Mouse (Mus musculus) heart, embryonic 11.5 days (tissue): ENCODE results near the gene Hdac9. TPM values are rescaled to one million over a fixed set of nuclear protein-coding genes. Genes with fewer than 3 reads are reported as not detected.

Source experiments
- ATAC-seq: fragments of 200-750 bp; cut with Nextera tagmentation; replicated peaks from 2 replicates; pipeline ENCODE4 v1.8.0; 2017; ENCODE audit warnings: moderate library complexity; ENCODE audit not compliant: insufficient number of reproducible peaks, low FRiP score, low TSS enrichment
- H3K27ac ChIP-seq: fragments of 300-500 bp; sonication (generic); 2 replicates; pipeline ENCODE4 v1.5.1; 2014; ENCODE audit warnings: mild to moderate bottlenecking, low read depth, low read length
- H3K27me3 ChIP-seq: fragments of 300-500 bp; sonication (generic); 2 replicates; pipeline ENCODE4 v1.6.1; 2014; ENCODE audit warnings: mild to moderate bottlenecking, low read length, mixed read lengths; ENCODE audit not compliant: control insufficient read depth, insufficient read depth
- H3K36me3 ChIP-seq: fragments of 300-500 bp; sonication (generic); 2 replicates; pipeline ENCODE4 v1.6.1; 2014; ENCODE audit warnings: mild to moderate bottlenecking, low read length, moderate library complexity, mixed read lengths; ENCODE audit not compliant: control insufficient read depth, insufficient read depth
- H3K4me1 ChIP-seq: fragments of 300-500 bp; sonication (generic); 2 replicates; pipeline ENCODE4 v1.6.1; 2014; ENCODE audit warnings: low read length; ENCODE audit not compliant: control insufficient read depth, insufficient read depth
- H3K4me2 ChIP-seq: fragments of 300-500 bp; sonication (generic); 2 replicates; pipeline ENCODE4 v1.6.1; 2014; ENCODE audit warnings: mild to moderate bottlenecking, moderate library complexity
- H3K4me3 ChIP-seq: fragments of 300-500 bp; sonication (generic); 2 replicates; pipeline ENCODE4 v1.5.1; 2014; ENCODE audit warnings: low read depth, low read length
- H3K9ac ChIP-seq: fragments of 300-500 bp; sonication (generic); 2 replicates; pipeline ENCODE4 v1.6.1; 2014; ENCODE audit warnings: mild to moderate bottlenecking, low read depth, low read length, moderate library complexity
- H3K9me3 ChIP-seq: fragments of 300-500 bp; sonication (generic); replicated peaks from 2 replicates; pipeline ENCODE4 v1.6.1; 2016; ENCODE audit warnings: low read length; ENCODE audit not compliant: control insufficient read depth
- WGBS: fragments of 180-500 bp; shearing (Covaris S2); extraction: QIAGEN DNeasy Blood & Tissue Kit; methylation state at CpG from one replicate; pipeline ENCODE4 v1.1.7; 2014; ENCODE audit not compliant: insufficient replicate concordance; 5-methylcytosine and 5-hydroxymethylcytosine counted together
- polyA plus RNA-seq: library from polyadenylated mRNA; unstranded; fragments of >200 nt; fragmentation: Nextera tagmentation; extraction: Ambion mirVana; gene quantifications from 2 replicates; pipeline ENCODE4 v1.2.1, GENCODE M21; 2014

The Hdac9 gene
- polyA plus RNA-seq, 1 experiment from 2014 or later = 29.3 TPM

DNA sequence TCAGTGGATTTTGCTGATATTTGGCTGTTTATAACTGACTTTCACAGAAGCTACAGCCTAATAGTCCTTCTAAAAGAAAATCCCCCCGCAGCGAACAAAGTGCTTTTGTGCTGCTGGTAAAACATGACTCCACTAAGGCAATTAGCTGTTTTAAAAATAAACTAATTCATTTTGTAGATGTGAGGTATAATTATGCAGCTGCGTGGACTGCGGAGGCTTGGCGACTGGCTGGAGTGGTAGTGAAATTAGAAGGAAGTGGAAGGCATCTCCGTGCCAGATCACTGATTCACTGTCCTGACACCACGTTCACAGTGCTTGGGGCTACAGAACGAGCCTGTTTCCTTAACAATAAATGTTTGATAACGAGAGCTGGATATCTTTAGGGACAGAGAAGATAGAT is 366.6 kb downstream of the Hdac9 start:
- no peak overlapping the region for H3K27ac ChIP-seq
- H3K9ac ChIP-seq = no peak overlapping the region
- no peak for ATAC-seq
- no peaks in the 10 kb centered on the region for H3K9me3 ChIP-seq
- no peaks in the 10 kb centered on the region for H3K36me3 ChIP-seq
- WGBS = 52% methylated on average over 9 of the region's 9 CpGs
- H3K4me2 ChIP-seq = no peak overlapping the region
- H3K4me1 ChIP-seq = no peaks in the 10 kb centered on the region
- no peaks in the 10 kb centered on the region for H3K27me3 ChIP-seq
- no peak overlapping the region for H3K4me3 ChIP-seq

DNA sequence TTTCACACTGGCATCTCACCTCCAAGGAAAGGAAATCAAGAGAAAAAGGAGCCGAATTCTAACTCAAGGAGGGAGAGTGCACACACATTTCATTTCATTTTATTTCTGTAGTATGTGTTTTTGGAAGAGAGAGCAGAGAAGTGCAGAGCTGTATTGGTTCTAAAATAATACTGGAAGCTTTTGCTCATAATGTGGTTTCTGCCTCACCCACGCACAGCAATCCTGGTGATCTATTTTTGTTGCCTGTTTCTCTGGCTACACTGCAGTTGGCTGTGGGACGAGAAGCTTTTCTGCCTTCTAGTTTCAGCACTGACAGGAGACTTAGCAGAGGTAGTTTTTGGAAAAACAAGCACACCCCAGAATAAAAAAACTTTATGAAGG is 387.7 kb downstream of the Hdac9 start:
- Histone ChIP-seq H3K9ac (no peak overlapping the region), H3K27ac (peak overlapping the region; percentile 92), H3K36me3 (no peaks in the 10 kb centered on the region), H3K4me1 (0 out of 2 replicates have a peak, but pooled peaks cover 4% of the 10 kb centered on the region), H3K27me3 (no peaks in the 10 kb centered on the region), H3K4me2 (peak overlapping the region; percentile 55), H3K9me3 (no peaks in the 10 kb centered on the region), H3K4me3 (no peak overlapping the region)
- WGBS = 21% methylated on average over 3 of the region's 3 CpGs
- no peak for ATAC-seq

DNA sequence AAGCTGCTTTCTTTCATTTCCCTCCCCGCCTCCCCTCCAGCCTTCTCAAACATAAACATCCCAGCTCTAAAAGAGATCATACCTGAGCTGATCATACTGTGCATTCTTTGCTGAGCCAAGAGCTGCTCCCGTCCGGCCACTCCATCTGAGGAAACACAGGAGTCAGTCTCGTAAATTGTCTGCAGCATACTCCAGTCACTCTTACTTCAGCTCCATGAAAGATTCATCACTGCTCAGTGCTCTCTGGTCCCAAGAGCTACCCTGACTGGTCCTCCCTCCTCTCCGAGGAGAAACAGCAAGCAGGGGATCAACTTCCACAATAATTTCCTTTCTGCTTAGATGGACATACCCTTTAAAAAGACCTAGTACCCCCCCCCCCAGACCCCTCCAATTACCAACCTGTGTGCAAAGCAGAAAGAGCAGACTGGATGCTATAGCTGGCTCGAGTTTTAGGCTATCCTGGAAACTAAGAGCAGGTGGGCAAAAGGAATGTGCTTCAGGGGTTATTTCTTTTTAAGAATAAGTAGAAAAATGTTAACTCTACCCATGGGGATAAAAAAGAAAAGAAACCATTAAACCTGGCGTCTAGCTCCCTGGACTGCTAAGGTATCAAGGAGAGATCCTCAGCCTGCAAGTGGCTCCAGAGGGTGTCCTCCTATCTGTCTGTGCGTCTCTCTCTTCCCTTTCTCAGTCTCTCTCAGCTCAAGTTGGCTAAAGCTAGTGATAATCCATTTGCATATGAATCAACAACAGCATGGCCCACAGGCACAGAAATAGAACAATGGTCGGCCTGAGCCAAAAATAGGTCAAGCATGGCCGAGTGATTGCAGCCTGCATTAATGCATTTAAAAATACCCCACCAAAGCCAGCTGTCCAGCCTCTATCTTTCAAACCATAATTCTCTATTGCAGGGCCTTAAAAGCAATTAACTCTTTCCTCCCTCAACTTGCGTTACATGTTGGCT is 388.4 kb downstream of the Hdac9 start:
- H3K27ac ChIP-seq = peak overlapping the region; percentile 92
- peak overlapping the region; percentile 51 for H3K4me3 ChIP-seq
- no peak; the same call in 1 of the 2 replicates for ATAC-seq
- 0 out of 2 replicates have a peak, but pooled peaks cover 4% of the 10 kb centered on the region for H3K4me1 ChIP-seq
- no peaks in the 10 kb centered on the region for H3K27me3 ChIP-seq
- 19% methylated on average over 11 of the region's 11 CpGs for WGBS
- peak overlapping the region; percentile 55 for H3K4me2 ChIP-seq
- H3K9ac ChIP-seq = peak overlapping the region; percentile 68
- no peaks in the 10 kb centered on the region for H3K9me3 ChIP-seq
- no peaks in the 10 kb centered on the region for H3K36me3 ChIP-seq

DNA sequence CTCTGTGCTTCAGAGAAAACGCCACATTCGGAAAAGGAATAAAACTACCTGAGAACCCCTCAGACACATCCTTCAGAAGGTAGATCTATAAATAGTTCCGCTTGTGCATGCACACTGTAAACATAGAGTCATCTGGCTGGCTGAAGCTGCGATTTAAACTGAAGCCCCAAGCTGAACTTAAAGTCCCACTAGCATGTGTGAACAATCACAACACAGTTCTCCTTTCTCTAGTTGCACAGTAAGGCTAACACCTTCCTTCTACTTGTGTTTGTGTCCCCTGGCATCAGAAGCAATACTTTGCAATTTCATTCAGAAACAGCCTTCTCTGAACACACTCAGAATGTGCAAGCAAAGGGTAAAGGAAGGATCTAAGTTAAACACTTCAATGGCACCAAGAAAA is 389.1 kb downstream of the Hdac9 start:
- peak overlapping the region; percentile 92 for H3K27ac ChIP-seq
- peak overlapping the region; percentile 55 for H3K4me2 ChIP-seq
- H3K9ac ChIP-seq = peak overlapping the region; percentile 68
- peak overlapping the region; percentile 51 for H3K4me3 ChIP-seq
- no peaks in the 10 kb centered on the region for H3K36me3 ChIP-seq
- 55% methylated on average over 4 of the region's 4 CpGs for WGBS
- H3K27me3 ChIP-seq = no peaks in the 10 kb centered on the region
- no peaks in the 10 kb centered on the region for H3K9me3 ChIP-seq
- H3K4me1 ChIP-seq = 0 out of 2 replicates have a peak, but pooled peaks cover 4% of the 10 kb centered on the region
- no peak for ATAC-seq

DNA sequence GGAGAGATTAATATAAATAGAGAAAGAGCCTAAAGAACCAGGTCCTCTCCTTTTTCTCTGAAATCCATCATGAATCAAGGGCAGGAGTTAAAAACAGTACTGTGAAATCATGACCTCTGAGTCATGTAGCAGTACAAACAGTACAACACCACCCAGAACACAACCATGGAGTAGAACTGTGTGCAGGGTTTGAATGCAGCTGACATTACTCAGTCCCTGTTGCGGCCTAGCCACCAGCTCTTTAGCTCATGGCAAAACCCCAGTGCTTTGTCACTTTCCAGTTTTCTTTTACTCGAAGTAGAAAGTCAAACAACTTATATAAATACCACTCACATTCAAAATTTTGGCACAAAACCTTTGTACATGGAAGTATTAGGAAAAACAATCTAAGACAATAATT is 395.4 kb downstream of the Hdac9 start:
- Histone ChIP-seq H3K27ac (no peak overlapping the region), H3K27me3 (no peaks in the 10 kb centered on the region), H3K4me2 (no peak overlapping the region), H3K9me3 (no peaks in the 10 kb centered on the region), H3K9ac (no peak overlapping the region), H3K4me1 (peaks cover 9% of the 10 kb centered on the region; the same call in 1 of the 2 replicates), H3K36me3 (no peaks in the 10 kb centered on the region), H3K4me3 (no peak overlapping the region)
- 71% methylated on average over 2 of the region's 2 CpGs for WGBS
- ATAC-seq = no peak

DNA sequence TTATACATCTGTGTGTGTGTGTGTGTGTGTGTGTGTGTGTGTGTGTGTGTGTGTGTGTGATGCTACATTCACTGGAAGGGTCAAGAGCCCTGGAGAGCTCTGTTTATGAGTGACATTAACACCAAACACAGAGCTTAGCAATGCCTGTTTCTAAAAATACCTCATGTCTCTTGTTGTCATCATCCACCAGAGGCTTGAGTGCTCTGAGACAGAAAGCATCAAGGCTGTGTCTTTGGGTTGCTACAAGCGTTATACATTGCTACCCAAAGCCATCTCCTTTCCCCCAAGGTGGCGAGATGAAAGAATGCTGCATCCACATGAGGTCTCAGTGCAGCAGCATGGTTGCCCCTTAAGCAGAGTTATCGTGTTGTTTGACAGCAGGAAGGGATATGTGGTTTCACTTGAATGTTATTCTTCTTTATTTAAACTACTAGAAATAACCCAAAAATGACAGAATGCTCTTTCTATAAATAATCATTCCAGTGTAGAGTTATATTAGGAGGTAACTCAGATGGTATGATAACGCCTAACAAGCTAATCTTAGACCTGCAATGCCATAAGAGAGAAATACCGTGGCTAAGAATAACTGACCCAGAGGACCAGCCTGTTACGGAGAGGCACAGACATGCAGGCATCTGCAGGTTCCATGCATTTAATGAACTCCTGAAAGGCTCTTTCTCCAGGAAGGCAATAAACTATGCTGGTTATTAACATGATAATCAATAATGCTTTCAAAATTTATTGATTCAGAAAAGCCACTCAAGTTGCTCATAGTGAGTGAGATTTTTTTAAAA is 399.9 kb downstream of the Hdac9 start:
- Histone ChIP-seq H3K4me3 (no peak overlapping the region), H3K27me3 (no peaks in the 10 kb centered on the region), H3K9ac (no peak overlapping the region), H3K9me3 (no peaks in the 10 kb centered on the region), H3K4me2 (peak overlapping the region; percentile 39), H3K27ac (peak overlapping the region; percentile 72), H3K4me1 (peaks cover 5% of the 10 kb centered on the region), H3K36me3 (no peaks in the 10 kb centered on the region)
- ATAC-seq = peak; percentile 77
- WGBS = 34% methylated on average over 6 of the region's 6 CpGs

DNA sequence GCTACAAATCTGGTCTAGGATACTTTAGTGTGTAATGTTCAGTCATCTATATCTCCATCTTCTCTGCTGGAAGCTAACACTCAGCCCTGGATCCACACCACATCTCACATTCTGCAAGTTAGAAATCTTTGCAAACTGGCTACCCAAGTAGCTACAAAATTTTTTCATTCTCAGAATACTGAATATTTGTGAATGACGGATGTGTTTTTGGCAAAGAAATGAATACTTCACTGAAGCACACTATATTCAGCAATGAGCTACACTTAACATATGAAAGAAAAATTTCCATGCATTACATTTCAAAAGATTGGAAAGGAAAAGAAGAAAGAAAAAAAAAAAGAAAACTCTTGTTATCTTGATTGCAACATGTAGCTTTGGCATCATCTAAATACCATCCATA is 410.6 kb downstream of the Hdac9 start:
- Histone ChIP-seq H3K36me3 (no peaks in the 10 kb centered on the region), H3K4me3 (no peak overlapping the region), H3K9me3 (no peaks in the 10 kb centered on the region), H3K9ac (no peak overlapping the region), H3K27me3 (no peaks in the 10 kb centered on the region), H3K27ac (no peak overlapping the region), H3K4me2 (no peak overlapping the region), H3K4me1 (no peaks in the 10 kb centered on the region)
- 83% methylated on average over 1 of the region's 1 CpGs for WGBS
- no peak for ATAC-seq

DNA sequence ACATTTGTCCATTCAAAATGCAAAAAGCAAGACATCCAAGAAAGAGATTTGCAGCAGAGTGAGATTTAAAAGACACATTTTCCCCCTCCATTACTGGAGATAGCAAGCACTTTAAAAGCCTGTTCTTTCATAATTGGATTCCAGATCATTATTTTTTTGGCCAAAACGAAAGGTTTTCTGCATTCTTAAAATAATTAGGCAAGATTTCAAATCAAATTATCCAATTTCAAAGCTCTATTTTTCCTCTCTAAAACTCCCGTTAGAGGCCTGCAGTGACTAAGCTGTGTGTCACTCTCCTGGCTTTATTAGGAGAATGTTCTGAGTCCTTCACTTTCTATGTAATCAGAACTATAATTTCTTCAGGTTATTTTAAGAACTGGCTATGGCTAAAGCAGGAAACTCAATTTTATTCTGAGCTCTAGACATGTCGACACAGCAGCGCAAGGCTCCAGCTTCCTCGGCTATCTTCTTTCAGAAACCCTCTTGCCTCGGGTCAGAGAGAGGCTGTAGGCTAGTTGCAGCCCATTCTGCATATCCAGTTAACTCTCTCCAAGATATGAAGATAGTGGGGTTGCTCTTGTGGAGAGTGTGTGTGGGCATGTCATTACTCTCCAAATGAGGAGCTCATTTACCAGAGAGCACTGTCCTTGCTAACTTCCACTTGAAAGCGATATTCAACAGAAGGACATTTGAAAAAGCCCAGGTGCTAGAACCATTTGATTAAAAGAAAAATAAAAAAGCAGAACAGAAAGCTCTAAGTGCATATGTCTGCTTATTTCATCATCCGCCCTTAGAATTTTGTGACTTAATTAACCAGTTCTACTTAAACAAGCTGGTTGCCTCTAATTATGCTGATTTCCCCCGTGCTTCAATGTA is 417.9 kb downstream of the Hdac9 start:
- Histone ChIP-seq H3K4me3 (no peak overlapping the region), H3K4me1 (no peaks in the 10 kb centered on the region), H3K27me3 (no peaks in the 10 kb centered on the region), H3K27ac (0 out of 2 replicates have a peak overlapping the region, but pooled peaks have one; percentile 0), H3K4me2 (peak overlapping the region; percentile 4), H3K36me3 (no peaks in the 10 kb centered on the region), H3K9ac (no peak overlapping the region), H3K9me3 (no peaks in the 10 kb centered on the region)
- ATAC-seq = no peak
- 45% methylated on average over 9 of the region's 9 CpGs for WGBS
